Mouse (Mus musculus) midbrain, embryonic 11.5 days (tissue): ENCODE measurements around the gene Glis2. TPM values are rescaled to one million over a fixed set of nuclear protein-coding genes. Genes with fewer than 3 reads are reported as not detected.
A peak's percentile ranks its signal among the peaks of the same experiment; 100 is the strongest.

Experiments
- ATAC-seq: fragments of 200-750 bp; cut with Nextera tagmentation; 2 replicates; pipeline ENCODE4 v1.8.0; 2017; ENCODE audit warnings: moderate TSS enrichment, moderate library complexity; ENCODE audit not compliant: low FRiP score
- DNase-seq: peaks from one replicate; pipeline ENCODE4 v3.0.0; 2015; ENCODE audit warnings: low spot score; ENCODE audit errors: missing footprints
- H3K27ac ChIP-seq: fragments of 300-500 bp; sonication (generic); 2 replicates; pipeline ENCODE4 v1.5.1; 2014; ENCODE audit warnings: low read depth, low read length
- H3K27me3 ChIP-seq: fragments of 300-500 bp; sonication (generic); 2 replicates; pipeline ENCODE4 v1.6.1; 2014; ENCODE audit warnings: mild to moderate bottlenecking, low read length, moderate library complexity, mixed read lengths; ENCODE audit not compliant: control insufficient read depth, insufficient read depth
- H3K36me3 ChIP-seq: fragments of 300-500 bp; sonication (generic); 2 replicates; pipeline ENCODE4 v1.6.1; 2014; ENCODE audit warnings: mild to moderate bottlenecking, low read length, moderate library complexity, mixed read lengths; ENCODE audit not compliant: control insufficient read depth, insufficient read depth
- H3K4me1 ChIP-seq: fragments of 300-500 bp; sonication (generic); 2 replicates; pipeline ENCODE4 v1.6.1; 2014; ENCODE audit warnings: low read length; ENCODE audit not compliant: control insufficient read depth, insufficient read depth
- H3K4me2 ChIP-seq: fragments of 300-500 bp; sonication (generic); 2 replicates; pipeline ENCODE4 v1.6.1; 2014; ENCODE audit warnings: mild to moderate bottlenecking, moderate library complexity
- H3K4me3 ChIP-seq: fragments of 300-500 bp; sonication (generic); 2 replicates; pipeline ENCODE4 v1.5.1; 2014; ENCODE audit warnings: low read depth, low read length
- H3K9ac ChIP-seq: fragments of 300-500 bp; sonication (generic); 2 replicates; pipeline ENCODE4 v1.6.1; 2014; ENCODE audit warnings: low read length
- H3K9me3 ChIP-seq: fragments of 300-500 bp; sonication (generic); 2 replicates; pipeline ENCODE4 v1.6.1; 2016; ENCODE audit warnings: low read length; ENCODE audit not compliant: control insufficient read depth
- WGBS: fragments of 180-500 bp; shearing (Covaris S2); extraction: QIAGEN DNeasy Blood & Tissue Kit; methylation state at CpG from one replicate; pipeline ENCODE4 v1.1.7; 2014; 5-methylcytosine and 5-hydroxymethylcytosine counted together
- polyA plus RNA-seq: library from polyadenylated mRNA; unstranded; fragments of >200 nt; fragmentation: Nextera tagmentation; extraction: Ambion mirVana; gene quantifications from 2 replicates; pipeline ENCODE4 v1.2.1, GENCODE M21; 2014

Gene Glis2
- polyA plus RNA-seq, 1 experiment from 2014 or later: 27.2 TPM

DNA sequence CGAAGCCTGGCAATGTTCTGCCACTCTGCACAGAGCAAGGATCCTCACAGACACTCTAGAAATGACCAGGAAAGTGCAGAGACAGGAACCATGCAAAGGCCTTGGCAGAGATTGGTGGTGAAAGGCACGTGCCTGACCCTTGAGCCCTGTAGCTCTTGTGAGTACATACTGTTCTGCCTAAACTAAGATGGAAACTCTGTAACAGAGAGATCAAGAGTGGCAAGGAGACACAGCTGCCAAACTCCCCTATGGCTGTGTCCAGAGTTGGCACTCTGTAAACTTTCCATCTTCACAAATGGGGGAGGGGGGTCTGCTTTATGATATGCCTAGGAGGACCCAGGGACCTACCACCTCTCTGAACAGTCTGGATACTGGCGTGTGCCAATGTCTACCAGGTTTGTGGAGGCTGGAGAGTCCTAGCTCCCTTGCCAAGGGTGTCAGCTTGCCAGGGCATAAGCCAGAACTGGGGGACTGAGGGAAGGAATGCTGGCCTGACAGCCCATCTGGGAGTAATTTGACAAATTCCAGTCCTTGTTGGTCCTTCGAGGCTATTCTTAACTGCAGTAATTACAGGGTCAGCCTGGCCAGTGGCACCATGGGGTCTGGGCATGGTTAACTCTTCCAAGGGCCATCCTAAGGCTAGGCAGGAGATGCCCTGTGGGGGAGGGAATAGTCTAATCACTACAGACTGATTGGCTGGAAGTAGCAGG is 58.3 kb downstream of the Glis2 start:
- H3K36me3 ChIP-seq: no peaks in the 10 kb centered on the region
- ATAC-seq: no peak

GRCm38 (mm10) chr16:4654706-4655105 is 60.2 kb downstream of the Glis2 start:
- Histone ChIP-seq H3K4me2 (no peak overlapping the region), H3K4me1 (peaks cover 18% of the 10 kb centered on the region), H3K27ac (no peak overlapping the region), H3K4me3 (no peak overlapping the region), H3K36me3 (no peaks in the 10 kb centered on the region), H3K9me3 (no peaks in the 10 kb centered on the region), H3K9ac (no peak overlapping the region), H3K27me3 (no peaks in the 10 kb centered on the region)
- no peak for ATAC-seq
- DNase-seq: peak; percentile 79
- WGBS: 83% methylated on average over 10 of the region's 10 CpGs

More for the DNA sequence above, 58.3 kb downstream of the Glis2 start:
- no peaks in the 10 kb centered on the region for H3K27me3 ChIP-seq
- no peak overlapping the region for H3K9ac ChIP-seq
- peaks cover 15% of the 10 kb centered on the region for H3K4me1 ChIP-seq
- WGBS: 78% methylated on average over 4 of the region's 4 CpGs
- no peak overlapping the region for H3K4me3 ChIP-seq
- peak; percentile 53 for DNase-seq
- H3K4me2 ChIP-seq: no peak overlapping the region
- H3K27ac ChIP-seq: no peak overlapping the region
- H3K9me3 ChIP-seq: no peaks in the 10 kb centered on the region

DNA sequence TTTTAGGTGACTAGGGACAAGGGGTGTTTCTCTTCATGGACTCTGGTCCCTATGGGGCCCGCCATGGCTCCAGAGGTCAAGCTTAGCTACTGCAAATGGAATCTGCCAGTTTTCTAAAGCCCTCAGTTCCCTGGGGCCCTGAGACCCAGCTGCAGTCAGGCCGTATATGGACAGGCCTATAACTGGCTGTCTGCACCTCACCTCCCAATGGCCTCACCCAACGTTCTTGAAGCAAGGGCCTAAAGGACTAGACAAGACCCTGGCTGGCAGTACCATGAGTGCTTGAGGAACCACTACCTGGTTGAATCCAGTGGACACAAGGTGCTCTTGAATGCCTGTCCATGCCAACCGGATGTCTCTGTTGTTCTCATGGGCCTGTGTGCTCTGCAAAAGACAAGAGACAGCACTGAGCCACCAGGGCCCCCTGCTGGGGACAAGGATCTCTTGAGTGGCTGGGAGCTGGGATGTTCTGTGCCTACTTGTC is 60.8 kb downstream of the Glis2 start:
- Histone ChIP-seq H3K4me3 (no peak overlapping the region), H3K9ac (no peak overlapping the region), H3K4me1 (peaks cover 18% of the 10 kb centered on the region), H3K4me2 (no peak overlapping the region), H3K36me3 (no peaks in the 10 kb centered on the region), H3K27ac (peak overlapping the region; percentile 22; the same call in 1 of the 2 replicates), H3K9me3 (no peaks in the 10 kb centered on the region), H3K27me3 (no peaks in the 10 kb centered on the region)
- DNase-seq (no peak), ATAC-seq (no peak)
- WGBS: 67% methylated on average over 4 of the region's 4 CpGs

- peaks cover 18% of the 10 kb centered on the region for H3K4me1 ChIP-seq
- H3K9ac ChIP-seq: no peak overlapping the region
- no peaks in the 10 kb centered on the region for H3K27me3 ChIP-seq
- peak; percentile 72 for ATAC-seq
- no peaks in the 10 kb centered on the region for H3K9me3 ChIP-seq
- H3K4me3 ChIP-seq: no peak overlapping the region
- no peaks in the 10 kb centered on the region for H3K36me3 ChIP-seq
- peak overlapping the region; percentile 22; the same call in 1 of the 2 replicates for H3K27ac ChIP-seq
- DNase-seq: peak; percentile 87
- H3K4me2 ChIP-seq: no peak overlapping the region
- 18% methylated on average over 11 of the region's 11 CpGs for WGBS
Measured at GRCm38 (mm10) chr16:4655764-4656570, 61.5 kb downstream of the Glis2 start.

GRCm38 (mm10) chr16:4656571-4657081 is 62.1 kb downstream of the Glis2 start:
- no peak for ATAC-seq
- Histone ChIP-seq H3K9me3 (no peaks in the 10 kb centered on the region), H3K27me3 (no peaks in the 10 kb centered on the region), H3K4me3 (no peak overlapping the region), H3K4me2 (no peak overlapping the region), H3K4me1 (peaks cover 18% of the 10 kb centered on the region), H3K36me3 (no peaks in the 10 kb centered on the region; the same call in 1 of the 2 replicates), H3K9ac (no peak overlapping the region), H3K27ac (peak overlapping the region; percentile 22; the same call in 1 of the 2 replicates)
- DNase-seq: peak; percentile 70
- WGBS: 63% methylated on average over 9 of the region's 9 CpGs

DNA sequence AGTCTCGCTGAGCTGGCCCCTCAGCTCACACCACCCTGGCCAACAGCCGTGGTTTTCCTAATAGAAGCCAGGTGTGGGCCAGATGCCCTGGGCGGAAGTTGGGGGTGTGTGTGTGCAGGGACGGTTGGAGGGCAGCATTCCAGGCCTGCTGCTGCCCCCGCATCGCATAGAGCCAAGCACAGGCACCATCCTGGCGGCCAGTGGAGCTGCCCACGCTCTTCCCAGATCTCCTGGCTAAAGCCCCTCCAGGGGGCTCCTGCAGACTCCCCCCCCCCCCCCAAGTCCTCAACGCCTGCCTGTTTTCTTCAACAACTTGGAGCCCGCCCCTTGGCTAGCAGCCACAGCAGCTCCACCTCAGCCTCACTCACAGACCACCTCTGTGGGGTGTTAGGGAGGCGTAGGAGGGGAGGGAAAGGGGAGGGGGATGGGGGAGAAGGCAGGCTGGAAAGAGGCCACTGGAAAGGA is 64.3 kb downstream of the Glis2 start:
- no peak overlapping the region for H3K27ac ChIP-seq
- 24% methylated on average over 10 of the region's 11 CpGs for WGBS
- no peak overlapping the region for H3K4me2 ChIP-seq
- DNase-seq (peak; percentile 86), ATAC-seq (no peak)
- H3K9me3 ChIP-seq: no peaks in the 10 kb centered on the region
- H3K4me3 ChIP-seq: no peak overlapping the region
- H3K36me3 ChIP-seq: no peaks in the 10 kb centered on the region; the same call in 1 of the 2 replicates
- no peaks in the 10 kb centered on the region for H3K27me3 ChIP-seq
- peaks cover 18% of the 10 kb centered on the region for H3K4me1 ChIP-seq
- H3K9ac ChIP-seq: 0 out of 2 replicates have a peak overlapping the region, but pooled peaks have one; percentile 7

GRCm38 (mm10) chr16:4659326-4659725 is 64.8 kb downstream of the Glis2 start:
- WGBS: 24% methylated on average over 2 of the region's 2 CpGs
- Histone ChIP-seq H3K27ac (no peak overlapping the region), H3K9me3 (no peaks in the 10 kb centered on the region), H3K4me2 (no peak overlapping the region), H3K36me3 (no peaks in the 10 kb centered on the region; the same call in 1 of the 2 replicates), H3K4me3 (no peak overlapping the region), H3K27me3 (no peaks in the 10 kb centered on the region), H3K4me1 (peaks cover 18% of the 10 kb centered on the region), H3K9ac (0 out of 2 replicates have a peak overlapping the region, but pooled peaks have one; percentile 7)
- no peak for ATAC-seq
- peak; percentile 84 for DNase-seq

DNA sequence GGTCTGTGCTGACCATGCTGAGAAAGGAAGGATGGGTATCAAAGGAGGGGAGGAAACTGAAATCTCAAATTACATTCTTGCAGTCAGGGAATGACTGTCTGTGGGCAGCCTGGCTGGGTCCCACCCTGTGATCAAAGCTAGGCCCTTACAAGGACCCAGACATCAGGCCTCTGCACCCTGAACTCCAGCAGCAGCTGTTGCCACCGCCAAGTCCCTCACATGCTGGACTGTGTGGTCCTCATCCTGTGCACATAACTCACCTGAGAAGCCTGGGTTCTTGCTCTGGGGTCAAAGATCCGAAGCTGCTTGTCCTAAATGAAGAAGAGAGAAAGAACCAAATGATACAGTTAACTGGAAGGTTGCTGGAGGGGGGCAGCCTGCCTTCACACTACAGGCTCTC is 67.1 kb downstream of the Glis2 start:
- Histone ChIP-seq H3K27ac (no peak overlapping the region), H3K4me3 (no peak overlapping the region), H3K27me3 (no peaks in the 10 kb centered on the region), H3K9ac (no peak overlapping the region), H3K4me1 (peaks cover 4% of the 10 kb centered on the region; the same call in 1 of the 2 replicates), H3K9me3 (no peaks in the 10 kb centered on the region), H3K36me3 (no peaks in the 10 kb centered on the region; the same call in 1 of the 2 replicates), H3K4me2 (no peak overlapping the region)
- peak; percentile 76 for DNase-seq
- WGBS: 72% methylated on average over 2 of the region's 2 CpGs
- ATAC-seq: no peak
